Mouse (Mus musculus): ENCODE data around the gene Myo18a.

The Myo18a gene

GRCm38 (mm10) chr11:77900187-77900586 is 137.1 kb downstream of the Myo18a start:
- DNase-seq (ENCODE audit: low spot score) = no peak

DNA sequence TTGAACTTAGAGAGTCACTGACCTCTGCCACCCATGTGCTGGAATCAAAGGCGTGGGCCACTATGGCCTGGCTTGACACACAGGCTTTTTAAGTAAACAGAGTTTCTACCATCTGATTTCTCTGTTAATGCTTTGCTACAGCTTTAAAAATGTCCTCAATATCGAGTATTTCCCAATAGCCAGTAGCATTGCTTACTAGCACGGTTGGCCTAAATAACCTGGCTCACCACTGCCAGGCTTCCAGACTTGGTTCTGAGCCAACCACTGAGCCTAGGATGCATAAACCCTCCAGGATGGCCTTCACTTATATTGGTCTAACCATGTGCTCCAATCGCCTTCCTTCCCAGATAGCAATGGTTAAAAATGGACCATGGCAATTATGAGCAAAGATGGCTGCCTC is 137.7 kb downstream of the Myo18a start:
- DNase-seq (ENCODE audit: low spot score) = no peak

GRCm38 (mm10) chr11:77901366-77901765 is 138.3 kb downstream of the Myo18a start:
- DNase-seq (ENCODE audit: low spot score) = no peak

- no peak for DNase-seq (ENCODE audit: low spot score)
Measured at GRCm38 (mm10) chr11:77901775-77902355, 138.8 kb downstream of the Myo18a start.

- DNase-seq (ENCODE audit: low spot score) = no peak
Measured at GRCm38 (mm10) chr11:77903761-77904160, 140.7 kb downstream of the Myo18a start.

DNA sequence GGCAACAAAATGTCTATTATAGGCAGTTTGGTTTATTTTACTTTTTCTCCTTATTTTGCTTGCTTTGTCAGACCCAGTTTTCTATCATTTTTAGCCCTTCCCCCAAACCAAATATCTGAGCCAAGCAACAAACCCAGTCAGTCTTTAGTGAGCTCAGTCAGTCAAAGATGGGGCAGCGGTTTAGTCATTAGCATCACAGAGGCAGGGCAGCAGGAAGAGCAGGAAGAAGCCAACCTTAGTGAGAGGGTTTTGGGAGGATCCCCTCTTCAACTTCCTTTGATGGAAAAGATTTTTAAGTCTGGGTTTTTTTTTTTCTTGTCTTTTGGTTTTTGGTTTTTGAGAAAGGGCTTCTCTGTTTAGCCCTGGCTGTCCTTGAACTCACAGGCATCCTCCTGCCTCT is 141.7 kb downstream of the Myo18a start:
- DNase-seq (ENCODE audit: low spot score) = no peak

DNA sequence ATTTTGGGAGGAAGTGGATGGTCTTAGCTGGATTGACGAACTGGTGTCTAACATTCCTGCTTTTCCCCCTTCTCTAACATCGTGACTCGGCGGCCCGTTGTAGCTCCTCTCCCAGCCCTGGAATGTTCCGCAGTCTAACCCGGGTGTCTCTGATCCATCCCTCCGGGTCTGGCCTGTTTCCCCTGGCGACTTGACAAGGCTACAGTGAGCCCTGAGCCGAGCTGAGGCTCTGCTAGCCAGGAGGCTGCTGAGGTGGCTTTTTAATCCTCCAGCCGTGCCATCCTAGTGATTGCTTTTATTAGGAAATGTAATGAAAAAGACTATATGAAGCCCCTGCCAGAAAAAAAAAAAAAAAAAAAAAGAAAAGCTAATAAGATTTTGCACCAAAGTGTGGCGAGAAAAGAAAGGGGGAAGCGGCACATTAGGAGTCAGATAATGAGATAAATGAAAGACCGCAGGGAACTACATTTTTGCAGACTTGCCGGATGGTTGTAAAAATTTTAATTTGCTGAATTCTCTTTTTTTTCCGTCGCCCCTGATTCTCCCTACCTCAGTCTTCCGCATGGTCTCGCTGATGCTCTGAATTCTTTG is 143.1 kb downstream of the Myo18a start:
- no peak for DNase-seq (ENCODE audit: low spot score)

DNA sequence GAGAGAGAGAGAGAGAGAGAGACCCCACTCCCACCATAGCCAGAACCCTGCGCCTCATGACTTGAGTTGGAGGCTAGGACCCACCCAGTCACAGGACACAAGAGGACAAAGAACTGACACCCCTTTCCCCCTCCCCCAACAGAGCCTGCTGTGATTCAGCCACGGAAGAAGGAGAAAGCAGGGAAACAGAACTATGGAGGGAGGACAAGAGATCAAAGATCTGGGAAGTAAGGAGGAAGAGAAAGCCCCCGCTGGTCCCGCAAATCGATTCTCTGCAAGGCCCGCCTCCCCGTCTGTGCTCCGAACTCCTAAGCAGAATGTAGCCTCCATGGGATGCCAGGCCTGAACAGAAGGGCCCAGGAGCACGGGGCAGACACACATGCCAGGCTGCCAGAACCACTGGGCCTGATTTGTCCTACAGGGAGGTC is 143.7 kb downstream of the Myo18a start:
- DNase-seq (ENCODE audit: low spot score) = no peak

DNA sequence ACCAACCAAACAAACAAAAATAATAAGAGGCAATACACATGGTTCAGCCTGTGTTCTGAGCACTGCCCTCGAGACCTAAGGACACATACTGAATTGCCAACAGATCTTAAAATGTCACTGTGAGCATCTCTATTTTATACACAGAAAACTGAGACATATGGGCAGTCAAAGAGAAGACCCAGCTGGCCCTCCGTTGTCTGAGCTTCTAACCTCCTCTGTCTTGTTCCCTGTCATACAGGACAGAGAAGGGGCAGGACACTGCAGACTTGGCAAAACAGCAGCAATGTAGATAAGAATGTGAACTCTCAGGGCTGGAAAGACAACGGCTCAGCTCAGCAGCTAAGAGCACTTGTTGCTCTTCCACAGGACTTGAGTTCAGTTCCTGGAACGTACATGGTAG is 145.4 kb downstream of the Myo18a start:
- DNase-seq (ENCODE audit: low spot score) = no peak

- no peak for DNase-seq (ENCODE audit: low spot score)
Measured at GRCm38 (mm10) chr11:77909376-77909775, 146.3 kb downstream of the Myo18a start.

DNA sequence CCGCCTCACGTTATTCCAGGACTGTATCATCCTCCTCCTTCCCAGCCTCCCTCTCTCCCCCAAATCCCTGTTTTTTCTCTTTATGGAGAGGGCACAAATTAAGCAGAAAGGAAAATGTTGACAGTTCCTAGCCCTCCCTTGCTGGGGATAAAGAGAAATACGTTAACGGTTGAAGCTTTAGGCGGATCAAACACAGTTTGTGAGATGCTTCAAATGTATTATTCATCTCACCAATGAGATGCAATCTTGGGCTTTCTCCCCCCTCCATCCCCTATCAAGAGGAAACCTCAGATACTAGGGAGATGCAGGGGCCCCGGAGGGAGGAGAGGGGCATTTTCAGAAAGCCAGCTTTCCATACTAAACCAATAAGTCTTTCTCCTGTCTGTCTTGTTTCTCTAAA is 146.7 kb downstream of the Myo18a start:
- DNase-seq (ENCODE audit: low spot score) = no peak

GRCm38 (mm10) chr11:77913505-77913904 is 150.5 kb downstream of the Myo18a start:
- no peak for DNase-seq (ENCODE audit: low spot score)

GRCm38 (mm10) chr11:77914598-77915260 is 151.7 kb downstream of the Myo18a start:
- no peak for DNase-seq (ENCODE audit: low spot score)
